Mouse (Mus musculus) E14TG2a.4 (cell line): Measurements from ENCODE around the gene Gpc6.

Experiments
- CTCF ChIP-seq: conservative IDR thresholded peaks from 2 replicates; pipeline ENCODE4 v1.5.1; 2014; ENCODE audit warnings: low read length
- NANOG ChIP-seq: IDR thresholded peaks from 2 replicates; pipeline ENCODE4 v1.6.1; 2014; ENCODE audit warnings: borderline replicate concordance, low read length, mixed read lengths

DNA sequence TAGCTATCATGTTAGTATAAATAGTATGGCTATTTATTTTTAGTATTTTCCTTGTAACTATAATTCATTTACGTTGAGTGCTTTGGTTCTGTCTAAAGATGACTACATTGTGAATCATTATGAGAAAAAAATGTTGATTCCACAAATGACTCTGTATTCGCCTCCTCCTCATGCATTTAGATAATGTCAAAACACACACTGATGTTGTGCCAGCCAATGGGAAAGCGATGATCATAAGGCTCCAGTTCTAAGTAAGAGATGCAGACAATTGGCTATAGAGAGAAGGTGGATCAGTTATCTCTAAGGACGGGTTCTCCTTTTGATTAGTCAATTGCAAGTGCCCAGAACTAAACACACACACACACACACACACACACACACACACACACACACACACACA is 181.8 kb downstream of the Gpc6 start:
- TF ChIP-seq CTCF (no peak), NANOG (no peak)
